7 mouse cellular contexts compared by ENCODE assay signal in the genomic region with DNA sequence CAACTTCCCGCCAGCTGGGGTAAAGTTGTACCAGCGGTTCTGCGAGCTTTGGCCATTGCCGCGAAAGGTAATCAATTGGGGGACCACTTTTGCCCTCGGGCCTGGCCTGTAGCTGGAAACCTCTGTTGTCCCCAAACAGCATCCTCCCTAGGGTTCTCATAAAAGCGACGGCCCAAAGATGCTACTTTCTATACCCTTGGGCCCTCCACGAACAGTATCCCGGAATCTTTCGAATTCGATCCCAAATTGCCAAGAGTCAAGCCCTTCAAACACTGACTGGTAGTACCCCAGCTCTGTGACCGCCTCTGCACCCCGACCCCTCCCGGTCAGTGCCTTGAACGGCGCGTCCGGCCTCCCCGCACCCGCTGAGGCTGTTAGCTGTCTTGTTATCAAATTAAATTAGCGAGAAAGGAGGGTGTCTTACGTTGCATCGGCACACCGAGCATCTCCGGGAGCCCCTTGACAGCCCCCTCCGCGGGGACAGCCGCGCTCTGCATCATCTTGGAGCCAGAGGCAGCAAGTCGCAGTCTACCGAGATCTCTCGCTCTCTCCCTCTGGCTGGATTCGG. TPM values are rescaled to one million over a fixed set of nuclear protein-coding genes. Genes with fewer than 3 reads are reported as not detected.
A peak's percentile ranks its signal among the peaks of the same experiment; 100 is the strongest.
DNase-seq lines count a peak whose midpoint lies in the region; ATAC-seq and TF ChIP-seq lines count a peak whose summit lies in the region.

No protein-coding gene starts in this region.

- no peak for TF ChIP-seq POLR2A in testis, adult 2 months (IDR thresholded peaks at IDR 0.05; ENCODE audit: control insufficient read depth, low read depth, low read length)

- no peak for DNase-seq in testis, postnatal 10 days (ENCODE audit: low spot score)
- no peak for DNase-seq in liver, embryonic 14.5 days (ENCODE audit: low read depth in 3 of 3, low spot score in 3 of 3)
- DNase-seq in left cerebral cortex, adult 11 months (ENCODE audit: low spot score) = no peak
- no peak for DNase-seq in frontal cortex, postnatal 10 days (ENCODE audit: low spot score in 2 of 2)
- no peak for DNase-seq in urinary bladder, postnatal 10 days (ENCODE audit: low spot score)

- H3K36me3 ChIP-seq in testis, adult 2 months (ENCODE audit: control insufficient read depth, insufficient read depth, low read length) = no peaks in the 10 kb centered on the region
- no peaks in the 10 kb centered on the region for H3K36me3 ChIP-seq in heart, embryonic 14.5 days (ENCODE audit: control insufficient read depth, insufficient read depth, low read length)
- H3K36me3 ChIP-seq in liver, embryonic 14.5 days (replicated peaks; ENCODE audit: control insufficient read depth, insufficient read depth, low read depth) = no peaks in the 10 kb centered on the region

- H3K27me3 ChIP-seq in testis, adult 2 months (ENCODE audit: control insufficient read depth, insufficient read depth, low read length) = peaks cover 13% of the 10 kb centered on the region
- H3K27me3 ChIP-seq in heart, embryonic 14.5 days (ENCODE audit: control insufficient read depth, insufficient read depth, low read length) = peaks cover 94% of the 10 kb centered on the region
- peaks cover 92% of the 10 kb centered on the region for H3K27me3 ChIP-seq in liver, embryonic 14.5 days (ENCODE audit: control insufficient read depth, insufficient read depth, low read length)

- ATAC-seq in heart, embryonic 14.5 days (ENCODE audit: insufficient number of reproducible peaks, insufficient read depth, low FRiP score, low read depth) = no peak
- ATAC-seq in liver, embryonic 14.5 days (ENCODE audit: insufficient read depth) = no peak

- H3K9me3 ChIP-seq in heart, embryonic 14.5 days (ENCODE audit: control insufficient read depth, low read length) = no peaks in the 10 kb centered on the region
- H3K9me3 ChIP-seq in liver, embryonic 14.5 days (ENCODE audit: control insufficient read depth, low read length) = no peaks in the 10 kb centered on the region

- TF ChIP-seq CTCF in testis, adult 2 months (IDR thresholded peaks at IDR 0.05; ENCODE audit: control insufficient read depth, insufficient read depth, insufficient replicate concordance, low read depth, low read length) = no peak
- TF ChIP-seq CTCF in liver, embryonic 14.5 days (IDR thresholded peaks at IDR 0.05; ENCODE audit: low read depth) = no peak

- WGBS in heart, embryonic 14.5 days = under 1% methylated on average over 34 of the region's 34 CpGs
- WGBS in liver, embryonic 14.5 days (ENCODE audit: insufficient replicate concordance) = 1% methylated on average over 34 of the region's 34 CpGs

- peaks cover 20% of the 10 kb centered on the region for H3K4me1 ChIP-seq in testis, adult 2 months (ENCODE audit: control insufficient read depth, insufficient read depth, low read length)
- peaks cover 3 to 25% of the 10 kb centered on the region in 2 experiments; a peak in 3 of 4 replicates for H3K4me1 ChIP-seq in heart, embryonic 14.5 days (ENCODE audit: control insufficient read depth in 2 of 2, insufficient read depth in 2 of 2, low read length in 2 of 2)
- no peaks in the 10 kb centered on the region for H3K4me1 ChIP-seq in liver, embryonic 14.5 days (replicated peaks; ENCODE audit: control insufficient read depth in 2 of 2, insufficient read depth in 2 of 2, low read length in 1 of 2)

- H3K27ac ChIP-seq in testis, adult 2 months (ENCODE audit: control insufficient read depth, insufficient read depth, low read depth, low read length) = no peak overlapping the region
- H3K27ac ChIP-seq in heart, embryonic 14.5 days (replicated peaks in 1 of 2; ENCODE audit: control insufficient read depth in 1 of 2, insufficient read depth in 1 of 2, low read depth in 2 of 2, low read length in 2 of 2) = no peak overlapping the region
- no peak overlapping the region for H3K27ac ChIP-seq in liver, embryonic 14.5 days

- peak overlapping the region; percentile 100 for H3K4me2 ChIP-seq in heart, embryonic 14.5 days (ENCODE audit: low read length)
- peak overlapping the region; percentile 64 for H3K4me2 ChIP-seq in liver, embryonic 14.5 days (ENCODE audit: low read depth)

- peak overlapping the region; percentile 38 for H3K4me3 ChIP-seq in testis, adult 2 months (ENCODE audit: control insufficient read depth, low read depth, low read length)
- peak overlapping the region; percentile 17 to 62 for H3K4me3 ChIP-seq in heart, embryonic 14.5 days (ENCODE audit: control insufficient read depth in 1 of 2, insufficient read depth in 1 of 2, low read depth in 1 of 2, low read length in 2 of 2)
- H3K4me3 ChIP-seq in liver, embryonic 14.5 days (ENCODE audit: insufficient read depth in 1 of 2, low read depth in 2 of 2, low read length in 2 of 2) = peak overlapping the region in 1 of 2 experiments; percentile 45; a peak in 1 of 4 replicates

- no peak for TF ChIP-seq EP300 in liver, embryonic 14.5 days (IDR thresholded peaks at IDR 0.05; ENCODE audit: low read depth)

- no peak overlapping the region; the same call in 1 of the 2 replicates for H3K9ac ChIP-seq in heart, embryonic 14.5 days (ENCODE audit: low read length)
- H3K9ac ChIP-seq in liver, embryonic 14.5 days (replicated peaks) = no peak overlapping the region

RNA-seq across cellular contexts. Expression of a gene that starts 10.0 kb away (rescaled TPM):
- polyA plus RNA-seq in testis, adult 2 months (2012; rRNA removed) = 0.07 and 0.16 TPM in 2 replicates
- polyA plus RNA-seq in heart, embryonic 14.5 days (2014; fragmentation: Nextera tagmentation; extraction: Ambion mirVana) = 0.04 TPM in 1 of 2 replicates, not detected in the other
- not detected in 2 replicates for polyA plus RNA-seq in liver, embryonic 14.5 days (2012; rRNA removed)
- not detected in 2 replicates for polyA plus RNA-seq in liver, embryonic 14.5 days (2014; fragmentation: Nextera tagmentation; extraction: Ambion mirVana)
